Mouse (Mus musculus) adrenal gland, postnatal 25 days (tissue): ENCODE data around the gene Elp4. TPM values are rescaled to one million over a fixed set of nuclear protein-coding genes. Genes with fewer than 3 reads are reported as not detected.

ENCODE experiments used
- DNase-seq: peaks from one replicate; pipeline ENCODE4 v3.0.0; 2021; ENCODE audit warnings: mixed read lengths
- total RNA-seq: library from RNA; stranded (reverse); gene quantifications from 2 replicates; pipeline ENCODE4 v1.2.3, GENCODE M21; 2021

Elp4 gene
- total RNA-seq, 1 experiment from 2014 or later = 17.1 TPM

GRCm38 (mm10) chr2:105805210-105805609 lies 99.2 kb downstream of the Elp4 start:
- no peak for DNase-seq

DNA sequence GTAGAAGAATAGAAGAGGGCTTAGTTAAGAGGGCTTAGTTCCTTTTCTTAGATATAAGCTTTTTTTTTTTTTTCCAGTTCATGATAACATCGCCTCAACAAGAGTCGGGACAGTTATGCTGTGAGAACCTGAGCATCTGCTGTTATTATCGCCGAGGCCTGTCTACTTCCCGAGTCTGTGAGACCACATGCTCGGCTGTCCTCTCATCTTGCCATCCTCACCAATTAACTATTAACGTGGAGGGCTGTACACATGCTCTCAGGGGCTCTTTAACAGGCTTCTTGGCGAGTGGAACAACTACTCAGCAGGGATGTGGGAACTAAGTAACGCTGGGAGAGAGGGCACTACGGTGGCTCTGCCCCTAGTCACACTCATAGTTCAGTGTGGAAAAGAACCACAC lies 99.9 kb downstream of the Elp4 start:
- no peak for DNase-seq

DNA sequence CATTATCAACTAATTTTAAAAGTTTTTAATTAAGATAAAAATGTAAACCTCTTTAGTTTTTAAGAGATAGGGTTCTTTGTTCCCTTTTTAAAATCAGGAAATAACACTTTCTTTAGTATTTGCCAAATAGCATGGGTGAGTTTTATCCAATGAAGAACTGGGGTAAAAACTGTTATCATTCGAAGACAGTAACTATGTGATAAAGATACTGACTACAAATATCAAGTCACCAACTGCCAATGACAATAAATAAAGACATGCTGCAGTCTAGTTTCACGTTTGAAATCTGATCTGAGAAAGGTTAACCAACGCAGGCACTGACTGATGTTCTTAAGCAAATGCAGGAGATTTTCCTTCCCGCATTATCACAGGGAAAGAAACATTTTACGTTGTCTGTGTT lies 100.9 kb downstream of the Elp4 start:
- DNase-seq = no peak

DNA sequence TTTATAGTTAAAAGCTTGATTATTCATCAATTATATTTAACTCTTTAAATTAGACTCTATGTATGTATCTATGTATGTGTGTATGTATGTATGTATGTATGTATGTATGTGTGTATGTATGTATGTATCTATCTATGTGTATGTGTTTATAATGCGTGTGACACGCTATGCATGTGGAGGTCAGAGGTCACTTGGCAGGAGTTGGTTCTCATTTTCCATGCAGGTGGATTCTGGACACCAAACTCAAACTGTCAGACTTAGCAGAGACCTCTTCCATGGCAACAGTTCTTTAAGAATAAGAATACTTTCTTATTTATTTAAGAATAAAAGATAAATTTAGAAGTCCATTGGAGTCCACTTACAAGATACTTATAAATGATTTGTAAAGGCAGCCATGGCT lies 101.5 kb downstream of the Elp4 start:
- no peak for DNase-seq

- DNase-seq = no peak
Observed at GRCm38 (mm10) chr2:105801536-105801935, 102.8 kb downstream of the Elp4 start.

GRCm38 (mm10) chr2:105800694-105801093 lies 103.7 kb downstream of the Elp4 start:
- no peak for DNase-seq

GRCm38 (mm10) chr2:105799840-105800239 lies 104.5 kb downstream of the Elp4 start:
- DNase-seq = no peak

- DNase-seq = no peak
Observed at GRCm38 (mm10) chr2:105797842-105798241, 106.5 kb downstream of the Elp4 start.

GRCm38 (mm10) chr2:105796101-105796500 lies 108.3 kb downstream of the Elp4 start:
- peak; percentile 23 for DNase-seq

- DNase-seq = no peak
Observed at GRCm38 (mm10) chr2:105792339-105793120, 111.8 kb downstream of the Elp4 start.

- no peak for DNase-seq
Observed at GRCm38 (mm10) chr2:105789936-105790335, 114.4 kb downstream of the Elp4 start.

GRCm38 (mm10) chr2:105787726-105788125 lies 116.6 kb downstream of the Elp4 start:
- no peak for DNase-seq

- DNase-seq = no peak
Observed at GRCm38 (mm10) chr2:105786986-105787385, 117.4 kb downstream of the Elp4 start.

GRCm38 (mm10) chr2:105782885-105783284 lies 121.5 kb downstream of the Elp4 start:
- DNase-seq = no peak

GRCm38 (mm10) chr2:105780739-105781138 lies 123.6 kb downstream of the Elp4 start:
- DNase-seq = no peak

DNA sequence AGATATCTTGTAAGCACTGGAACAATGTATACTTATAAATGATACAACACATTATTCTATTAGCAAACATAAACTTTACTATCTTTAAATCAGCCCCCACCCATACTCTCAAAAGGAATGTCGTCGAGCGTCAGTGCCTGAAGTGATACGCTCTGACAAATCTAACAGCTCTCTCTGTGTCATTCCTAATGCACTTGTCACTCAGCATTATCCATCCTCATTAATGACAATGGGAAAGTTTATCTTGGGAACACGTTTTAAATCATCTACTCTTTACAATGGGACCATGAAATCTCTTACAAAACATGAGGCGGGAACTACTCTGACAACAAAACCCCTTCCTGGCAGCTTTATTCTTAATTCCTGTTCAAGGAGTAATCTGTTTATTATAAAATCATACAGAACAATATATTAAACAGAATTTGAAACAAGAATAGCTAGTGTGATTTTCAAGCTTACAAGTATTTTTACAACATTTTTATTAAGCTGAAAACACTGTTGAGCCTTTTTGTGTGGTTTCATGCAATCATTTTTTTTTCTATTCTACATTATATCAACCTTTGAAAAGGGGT lies 125.0 kb downstream of the Elp4 start:
- DNase-seq = no peak

DNA sequence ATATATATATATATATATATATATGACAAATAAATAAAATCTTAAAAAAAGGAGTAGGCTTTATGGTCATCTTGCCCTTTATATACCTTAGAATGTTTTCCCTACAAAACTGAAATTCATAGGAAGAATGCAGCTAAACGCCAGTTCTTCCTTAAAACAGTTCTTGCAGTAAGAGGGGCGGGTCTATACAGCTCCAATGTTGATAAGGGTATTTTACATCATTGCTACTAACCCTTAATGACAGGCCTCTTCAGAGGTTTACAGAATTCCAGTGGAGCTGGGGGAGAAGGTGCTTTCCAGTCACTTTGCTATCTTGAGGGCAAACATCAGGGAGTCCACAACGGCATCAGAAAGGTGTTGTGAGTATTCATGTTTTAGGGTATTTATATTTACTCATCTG lies 133.1 kb downstream of the Elp4 start:
- no peak for DNase-seq

GRCm38 (mm10) chr2:105769747-105770328 lies 134.5 kb downstream of the Elp4 start:
- no peak for DNase-seq

GRCm38 (mm10) chr2:105753512-105753911 lies 150.9 kb downstream of the Elp4 start:
- no peak for DNase-seq

- DNase-seq = no peak
Observed at GRCm38 (mm10) chr2:105749111-105749510, 155.3 kb downstream of the Elp4 start.

GRCm38 (mm10) chr2:105746896-105747295 lies 157.5 kb downstream of the Elp4 start:
- DNase-seq = no peak

- DNase-seq = no peak
Observed at GRCm38 (mm10) chr2:105736166-105736565, 168.2 kb downstream of the Elp4 start.

DNA sequence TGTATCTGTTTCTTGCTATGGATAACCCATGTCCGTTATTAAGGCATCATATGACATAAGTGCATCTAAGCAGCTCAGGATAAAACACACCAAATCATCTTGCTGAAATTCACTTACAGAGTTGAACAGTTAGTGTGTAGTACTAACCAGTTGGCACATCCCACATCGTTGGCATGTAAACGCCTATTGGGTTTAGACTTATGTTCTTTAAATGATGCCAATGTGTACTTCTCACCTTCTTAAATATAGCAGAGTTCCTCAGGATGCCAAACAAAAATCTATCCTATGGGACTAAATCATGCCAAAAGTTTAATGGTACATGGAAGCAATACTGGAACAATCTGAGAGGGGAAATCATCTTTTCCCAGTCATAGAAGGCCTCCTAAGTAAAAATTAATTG lies 173.7 kb downstream of the Elp4 start:
- DNase-seq = no peak

DNA sequence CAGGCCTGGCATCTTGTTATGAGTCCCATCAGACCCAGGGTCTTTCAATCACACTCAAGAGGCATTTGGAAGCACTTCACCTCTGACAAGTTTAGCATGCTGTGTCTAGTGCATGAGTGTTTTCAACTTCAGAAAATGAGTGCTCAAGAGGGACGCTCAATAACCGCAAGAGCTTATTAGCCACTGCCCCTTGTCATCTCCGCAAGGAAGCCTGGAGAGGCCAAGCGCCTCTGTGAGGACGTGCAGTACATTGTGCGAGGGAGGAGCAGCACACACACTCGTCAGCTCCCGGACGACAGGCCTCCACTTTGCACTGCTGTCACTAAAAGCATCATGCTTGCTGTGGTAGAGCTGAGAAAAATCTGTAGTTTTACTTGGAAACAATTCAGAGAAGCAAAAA lies 177.7 kb downstream of the Elp4 start:
- DNase-seq = no peak
